Mouse (Mus musculus): ENCODE measurements around the gene Hyal3. TPM values are rescaled to one million over a fixed set of nuclear protein-coding genes. Genes with fewer than 3 reads are reported as not detected.
A peak's percentile ranks its signal among the peaks of the same experiment; 100 is the strongest.

Hyal3 gene
- polyA plus RNA-seq, 1 experiment, result 1.6 TPM

DNA sequence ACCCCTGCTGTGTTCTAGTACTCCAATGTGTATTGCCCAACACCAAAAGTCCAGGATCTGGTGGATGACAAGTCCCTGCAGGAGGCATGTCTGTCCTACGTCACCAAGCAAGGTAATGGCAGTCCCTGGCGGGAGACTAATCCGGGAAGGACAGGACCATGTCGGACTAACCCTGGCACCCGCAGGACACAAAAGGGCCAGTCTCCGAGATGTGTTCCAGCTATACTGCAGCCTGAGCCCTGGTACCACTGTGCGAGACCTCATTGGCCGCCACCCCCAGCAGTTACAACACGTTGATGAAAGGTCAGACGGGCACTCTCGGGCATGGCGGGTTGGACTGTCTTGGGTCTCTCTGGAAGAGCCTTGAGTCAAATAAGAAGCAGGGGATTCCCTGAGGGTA lies 35.9 kb upstream of the Hyal3 start:
- no peak for DNase-seq
- 87% methylated on average over 12 of the region's 12 CpGs for WGBS
- no peaks in the 10 kb centered on the region for H3K27me3 ChIP-seq (replicated peaks; ENCODE audit: control insufficient read depth, insufficient read depth, low read length)
- H3K4me3 ChIP-seq (ENCODE audit: insufficient read depth, low read depth, low read length), result no peak overlapping the region
- peaks cover 16% of the 10 kb centered on the region; the same call in 1 of the 2 replicates for H3K4me1 ChIP-seq (ENCODE audit: control insufficient read depth, insufficient read depth, low read length)
- H3K27ac ChIP-seq (ENCODE audit: insufficient read depth, low read depth, low read length), result no peak overlapping the region
- TF ChIP-seq CTCF (conservative IDR thresholded peaks at IDR 0.05; ENCODE audit: insufficient read depth, insufficient read length, low read depth, low read length) (no peak), POLR2A (IDR thresholded peaks at IDR 0.05; ENCODE audit: low read depth, low read length) (no peak)
- H3K36me3 ChIP-seq (ENCODE audit: control insufficient read depth, insufficient read depth, low read length), result no peaks in the 10 kb centered on the region

DNA sequence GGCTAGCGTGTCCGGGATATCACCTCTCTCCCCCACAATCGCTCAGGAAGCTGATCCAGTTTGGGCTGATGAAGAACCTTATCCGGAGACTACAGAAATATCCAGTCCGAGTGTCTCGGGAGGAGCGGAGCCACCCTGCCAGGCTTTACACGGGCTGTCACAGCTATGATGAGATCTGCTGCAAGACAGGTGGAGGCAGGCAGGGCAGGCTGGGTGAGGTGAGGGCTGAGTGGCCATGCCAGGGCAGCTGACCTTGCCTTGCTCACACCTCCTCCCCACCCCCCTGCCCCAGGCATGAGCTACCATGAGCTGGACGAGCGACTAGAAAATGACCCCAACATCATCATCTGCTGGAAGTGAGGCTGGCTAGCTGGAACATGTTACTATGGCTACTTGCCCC lies 35.4 kb upstream of the Hyal3 start:
- Histone ChIP-seq H3K27ac (ENCODE audit: insufficient read depth, low read depth, low read length) (no peak overlapping the region), H3K4me3 (ENCODE audit: insufficient read depth, low read depth, low read length) (no peak overlapping the region), H3K36me3 (ENCODE audit: control insufficient read depth, insufficient read depth, low read length) (no peaks in the 10 kb centered on the region), H3K4me1 (ENCODE audit: control insufficient read depth, insufficient read depth, low read length) (peaks cover 18% of the 10 kb centered on the region; the same call in 1 of the 2 replicates), H3K27me3 (replicated peaks; ENCODE audit: control insufficient read depth, insufficient read depth, low read length) (no peaks in the 10 kb centered on the region)
- no peak for DNase-seq
- TF ChIP-seq CTCF (conservative IDR thresholded peaks at IDR 0.05; ENCODE audit: insufficient read depth, insufficient read length, low read depth, low read length) (no peak), POLR2A (IDR thresholded peaks at IDR 0.05; ENCODE audit: low read depth, low read length) (no peak)
- WGBS, result 79% methylated on average over 10 of the region's 10 CpGs

DNA sequence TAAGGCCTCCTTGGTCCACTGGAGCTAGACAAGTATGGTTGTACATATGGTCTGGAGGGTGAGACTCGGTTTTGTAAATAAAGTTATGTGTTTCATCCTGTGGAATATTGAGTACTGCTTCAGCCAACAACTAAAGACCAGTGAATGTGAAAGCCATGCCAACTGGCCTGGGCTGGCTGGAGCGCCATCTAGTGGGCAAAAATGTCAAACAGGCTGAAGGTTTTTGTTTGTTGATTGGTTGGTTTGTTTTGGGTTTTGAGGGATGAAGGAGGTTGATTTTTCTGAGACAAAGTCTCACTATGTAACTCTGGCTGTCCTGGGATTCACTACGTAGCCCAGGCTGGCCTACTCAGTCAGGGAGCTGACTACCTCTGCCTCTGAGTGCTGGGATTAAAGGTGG lies 35.0 kb upstream of the Hyal3 start:
- no peak overlapping the region for H3K27ac ChIP-seq (ENCODE audit: insufficient read depth, low read depth, low read length)
- no peaks in the 10 kb centered on the region for H3K27me3 ChIP-seq (replicated peaks; ENCODE audit: control insufficient read depth, insufficient read depth, low read length)
- peak; percentile 83 for DNase-seq
- H3K4me3 ChIP-seq (ENCODE audit: insufficient read depth, low read depth, low read length), result no peak overlapping the region
- 7% methylated on average over 3 of the region's 3 CpGs for WGBS
- no peak for TF ChIP-seq POLR2A (IDR thresholded peaks at IDR 0.05; ENCODE audit: low read depth, low read length)
- TF ChIP-seq CTCF (conservative IDR thresholded peaks at IDR 0.05; ENCODE audit: insufficient read depth, insufficient read length, low read depth, low read length), result peak; percentile 88
- peaks cover 19% of the 10 kb centered on the region; the same call in 1 of the 2 replicates for H3K4me1 ChIP-seq (ENCODE audit: control insufficient read depth, insufficient read depth, low read length)
- no peaks in the 10 kb centered on the region for H3K36me3 ChIP-seq (ENCODE audit: control insufficient read depth, insufficient read depth, low read length)

DNA sequence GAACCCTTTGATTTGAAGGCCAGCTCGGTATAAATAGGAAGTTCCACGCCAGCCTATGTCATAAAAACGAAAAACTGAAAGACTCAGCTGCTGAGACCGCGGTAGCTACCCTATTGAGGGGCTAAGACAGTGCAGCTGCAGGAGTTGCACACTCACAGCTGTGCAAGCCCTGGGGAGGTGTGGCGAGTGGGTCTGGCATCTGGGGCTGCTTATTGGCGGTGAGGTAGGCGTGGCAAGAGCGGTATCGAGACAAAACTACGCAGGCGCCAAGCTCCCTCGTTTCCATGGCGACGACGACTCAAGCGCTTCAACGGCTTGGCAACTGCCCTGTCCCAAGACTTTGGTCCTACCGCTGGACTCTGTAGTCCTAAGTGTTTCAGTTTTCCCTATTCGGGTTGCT lies 33.6 kb upstream of the Hyal3 start, which contains the start of gene Zmynd10:
Zmynd10 (plus strand) TSS at position 273 of the 400 bp plus-strand sequence.
- TF ChIP-seq CTCF (conservative IDR thresholded peaks at IDR 0.05; ENCODE audit: insufficient read depth, insufficient read length, low read depth, low read length) (no peak), POLR2A (IDR thresholded peaks at IDR 0.05; ENCODE audit: low read depth, low read length) (peak; percentile 32)
- no peaks in the 10 kb centered on the region for H3K27me3 ChIP-seq (replicated peaks; ENCODE audit: control insufficient read depth, insufficient read depth, low read length)
- peak; percentile 98 for DNase-seq
- H3K4me1 ChIP-seq (ENCODE audit: control insufficient read depth, insufficient read depth, low read length), result peaks cover 25% of the 10 kb centered on the region; the same call in 1 of the 2 replicates
- 2% methylated on average over 20 of the region's 20 CpGs for WGBS
- peak within 1 kb of the TSS; percentile 68 for H3K27ac ChIP-seq (ENCODE audit: insufficient read depth, low read depth, low read length)
- peak within 1 kb of the TSS; percentile 29; the same call in 1 of the 2 replicates for H3K4me3 ChIP-seq (ENCODE audit: insufficient read depth, low read depth, low read length)
- no peaks in the 10 kb centered on the region for H3K36me3 ChIP-seq (ENCODE audit: control insufficient read depth, insufficient read depth, low read length)

DNA sequence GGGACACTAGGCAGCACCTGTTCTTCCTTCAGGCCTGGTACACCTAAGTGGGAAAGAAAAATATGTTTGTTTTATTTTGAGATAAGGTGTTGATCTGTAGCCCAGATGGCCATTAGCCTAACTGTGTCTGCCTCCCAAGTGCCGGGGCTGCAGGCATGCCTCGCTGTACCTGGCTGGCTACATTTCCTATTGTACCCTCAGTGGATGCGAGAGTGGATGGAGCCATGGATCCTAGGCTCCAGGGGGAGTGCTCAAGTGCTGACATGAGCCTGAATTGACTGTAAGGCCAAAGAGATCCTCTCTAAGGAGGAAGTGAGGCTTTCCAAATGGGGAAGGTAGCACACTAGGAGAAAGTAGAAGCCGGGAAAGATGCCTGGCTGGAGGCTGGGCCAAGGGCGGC lies 32.7 kb upstream of the Hyal3 start:
- TF ChIP-seq CTCF (conservative IDR thresholded peaks at IDR 0.05; ENCODE audit: insufficient read depth, insufficient read length, low read depth, low read length) (no peak), POLR2A (IDR thresholded peaks at IDR 0.05; ENCODE audit: low read depth, low read length) (no peak)
- Histone ChIP-seq H3K27me3 (replicated peaks; ENCODE audit: control insufficient read depth, insufficient read depth, low read length) (no peaks in the 10 kb centered on the region), H3K36me3 (ENCODE audit: control insufficient read depth, insufficient read depth, low read length) (no peaks in the 10 kb centered on the region), H3K4me1 (ENCODE audit: control insufficient read depth, insufficient read depth, low read length) (peaks cover 26% of the 10 kb centered on the region; the same call in 1 of the 2 replicates), H3K4me3 (ENCODE audit: insufficient read depth, low read depth, low read length) (no peak overlapping the region), H3K27ac (ENCODE audit: insufficient read depth, low read depth, low read length) (no peak overlapping the region)
- 83% methylated on average over 5 of the region's 5 CpGs for WGBS
- no peak for DNase-seq

DNA sequence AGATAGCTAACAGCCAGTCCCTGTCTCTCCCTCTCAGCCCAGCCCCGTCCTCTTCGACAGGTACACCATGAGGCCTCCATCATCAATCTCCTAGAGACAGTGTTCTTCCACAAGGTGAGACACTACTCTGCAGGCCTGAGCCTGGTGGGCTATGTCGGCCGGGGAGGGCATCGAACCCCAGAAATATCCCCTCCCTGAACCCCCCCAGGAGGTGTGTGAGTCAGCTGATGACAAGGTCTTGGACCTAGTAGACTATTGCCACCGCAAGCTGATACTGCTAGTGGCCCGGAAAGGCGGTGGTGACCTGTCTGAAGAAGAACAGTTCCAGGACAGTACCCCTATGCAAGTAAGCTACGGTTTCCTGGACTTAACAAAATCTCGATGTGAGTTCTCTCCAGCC lies 31.8 kb upstream of the Hyal3 start:
- Histone ChIP-seq H3K27me3 (replicated peaks; ENCODE audit: control insufficient read depth, insufficient read depth, low read length) (no peaks in the 10 kb centered on the region), H3K4me3 (ENCODE audit: insufficient read depth, low read depth, low read length) (no peak overlapping the region), H3K4me1 (ENCODE audit: control insufficient read depth, insufficient read depth, low read length) (peaks cover 31% of the 10 kb centered on the region; the same call in 1 of the 2 replicates), H3K27ac (ENCODE audit: insufficient read depth, low read depth, low read length) (no peak overlapping the region), H3K36me3 (ENCODE audit: control insufficient read depth, insufficient read depth, low read length) (no peaks in the 10 kb centered on the region)
- WGBS, result 91% methylated on average over 10 of the region's 10 CpGs
- DNase-seq, result no peak
- TF ChIP-seq POLR2A (IDR thresholded peaks at IDR 0.05; ENCODE audit: low read depth, low read length), result no peak
- no peak for TF ChIP-seq CTCF (conservative IDR thresholded peaks at IDR 0.05; ENCODE audit: insufficient read depth, insufficient read length, low read depth, low read length)

DNA sequence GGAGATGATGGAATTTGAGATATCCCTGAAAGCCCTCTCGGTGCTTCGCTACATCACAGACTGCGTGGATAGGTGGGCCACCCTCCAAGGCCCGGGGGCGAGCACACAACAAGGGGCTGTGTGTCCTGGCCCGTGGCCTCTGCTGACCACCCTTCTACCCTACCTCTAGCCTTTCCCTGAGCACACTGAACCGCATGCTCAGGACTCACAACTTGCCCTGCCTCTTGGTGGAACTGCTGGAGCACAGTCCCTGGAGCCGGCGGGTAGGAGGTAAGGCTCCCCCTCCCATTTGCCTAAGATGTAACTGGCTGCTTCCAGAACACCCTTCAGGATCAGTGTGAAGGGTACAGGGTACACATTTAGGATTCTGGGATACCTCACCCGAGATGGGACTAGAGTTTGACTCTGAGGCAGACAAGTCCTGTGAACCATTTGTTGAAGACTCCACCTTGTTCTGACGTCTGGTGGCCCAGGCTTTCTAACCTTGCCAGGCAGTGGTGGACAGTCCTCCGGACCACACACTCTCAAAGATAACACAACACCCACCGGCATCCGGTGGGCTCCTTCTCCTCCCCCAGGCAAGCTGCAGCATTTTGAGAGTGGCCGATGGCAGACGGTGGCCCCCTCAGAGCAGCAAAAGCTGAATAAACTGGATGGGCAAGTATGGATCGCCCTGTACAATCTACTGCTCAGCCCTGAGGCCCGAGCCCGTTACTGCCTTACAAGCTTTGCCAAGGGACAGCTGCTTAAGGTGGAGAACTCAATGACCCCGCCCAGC lies 31.1 kb upstream of the Hyal3 start:
- 87% methylated on average over 20 of the region's 20 CpGs for WGBS
- Histone ChIP-seq H3K27me3 (replicated peaks; ENCODE audit: control insufficient read depth, insufficient read depth, low read length) (no peaks in the 10 kb centered on the region), H3K4me3 (ENCODE audit: insufficient read depth, low read depth, low read length) (no peak overlapping the region), H3K4me1 (ENCODE audit: control insufficient read depth, insufficient read depth, low read length) (peaks cover 32% of the 10 kb centered on the region; the same call in 1 of the 2 replicates), H3K27ac (ENCODE audit: insufficient read depth, low read depth, low read length) (no peak overlapping the region), H3K36me3 (ENCODE audit: control insufficient read depth, insufficient read depth, low read length) (no peaks in the 10 kb centered on the region)
- no peak for TF ChIP-seq POLR2A (IDR thresholded peaks at IDR 0.05; ENCODE audit: low read depth, low read length)
- no peak for TF ChIP-seq CTCF (conservative IDR thresholded peaks at IDR 0.05; ENCODE audit: insufficient read depth, insufficient read length, low read depth, low read length)
- DNase-seq, result no peak

All from kidney, adult 2 months (tissue).